Mouse (Mus musculus): ENCODE results near the gene Mbnl1. TPM values are rescaled to one million over a fixed set of nuclear protein-coding genes. Genes with fewer than 3 reads are reported as not detected.

Mbnl1 gene
- total RNA-seq, 2 experiments from 2014 or later, result 339 to 401 TPM

- DNase-seq, result no peak
Measured at GRCm38 (mm10) chr3:60568801-60569568, 96.4 kb downstream of the Mbnl1 start.

- DNase-seq, result no peak
Measured at GRCm38 (mm10) chr3:60569781-60570180, 97.2 kb downstream of the Mbnl1 start.

GRCm38 (mm10) chr3:60570491-60571022 lies 97.9 kb downstream of the Mbnl1 start:
- DNase-seq, result peak; percentile 52

GRCm38 (mm10) chr3:60571493-60571892 lies 98.9 kb downstream of the Mbnl1 start:
- DNase-seq, result no peak

GRCm38 (mm10) chr3:60574199-60574598 lies 101.6 kb downstream of the Mbnl1 start:
- no peak for DNase-seq

GRCm38 (mm10) chr3:60574849-60575524 lies 102.4 kb downstream of the Mbnl1 start:
- DNase-seq, result no peak

- no peak for DNase-seq
Measured at GRCm38 (mm10) chr3:60575945-60576344, 103.3 kb downstream of the Mbnl1 start.

- DNase-seq, result no peak
Measured at GRCm38 (mm10) chr3:60576366-60577046, 103.9 kb downstream of the Mbnl1 start.

GRCm38 (mm10) chr3:60579880-60580279 lies 107.2 kb downstream of the Mbnl1 start:
- no peak for DNase-seq

GRCm38 (mm10) chr3:60580699-60581098 lies 108.1 kb downstream of the Mbnl1 start:
- no peak for DNase-seq

- DNase-seq, result peak; percentile 41
Measured at GRCm38 (mm10) chr3:60582154-60582553, 109.5 kb downstream of the Mbnl1 start.

- no peak for DNase-seq
Measured at GRCm38 (mm10) chr3:60582620-60583019, 110.0 kb downstream of the Mbnl1 start.

GRCm38 (mm10) chr3:60584704-60585103 lies 112.1 kb downstream of the Mbnl1 start:
- DNase-seq, result no peak

- no peak for DNase-seq
Measured at GRCm38 (mm10) chr3:60586046-60586445, 113.4 kb downstream of the Mbnl1 start.

- no peak for DNase-seq
Measured at GRCm38 (mm10) chr3:60587149-60587548, 114.5 kb downstream of the Mbnl1 start.

- peak; percentile 82 for DNase-seq
Measured at GRCm38 (mm10) chr3:60589361-60589760, 116.7 kb downstream of the Mbnl1 start.

- DNase-seq, result no peak
Measured at GRCm38 (mm10) chr3:60595606-60596005, 123.0 kb downstream of the Mbnl1 start.

- DNase-seq, result no peak
Measured at GRCm38 (mm10) chr3:60596985-60597384, 124.4 kb downstream of the Mbnl1 start.

GRCm38 (mm10) chr3:60601686-60602085 lies 129.1 kb downstream of the Mbnl1 start:
- DNase-seq, result peak; percentile 41

GRCm38 (mm10) chr3:60602923-60603549 lies 130.4 kb downstream of the Mbnl1 start:
- DNase-seq, result no peak

GRCm38 (mm10) chr3:60603637-60604036 lies 131.0 kb downstream of the Mbnl1 start:
- no peak for DNase-seq

GRCm38 (mm10) chr3:60604205-60604604 lies 131.6 kb downstream of the Mbnl1 start:
- DNase-seq, result no peak
